Mouse (Mus musculus): ENCODE data around the gene Mcm9.

Mcm9 gene

DNA sequence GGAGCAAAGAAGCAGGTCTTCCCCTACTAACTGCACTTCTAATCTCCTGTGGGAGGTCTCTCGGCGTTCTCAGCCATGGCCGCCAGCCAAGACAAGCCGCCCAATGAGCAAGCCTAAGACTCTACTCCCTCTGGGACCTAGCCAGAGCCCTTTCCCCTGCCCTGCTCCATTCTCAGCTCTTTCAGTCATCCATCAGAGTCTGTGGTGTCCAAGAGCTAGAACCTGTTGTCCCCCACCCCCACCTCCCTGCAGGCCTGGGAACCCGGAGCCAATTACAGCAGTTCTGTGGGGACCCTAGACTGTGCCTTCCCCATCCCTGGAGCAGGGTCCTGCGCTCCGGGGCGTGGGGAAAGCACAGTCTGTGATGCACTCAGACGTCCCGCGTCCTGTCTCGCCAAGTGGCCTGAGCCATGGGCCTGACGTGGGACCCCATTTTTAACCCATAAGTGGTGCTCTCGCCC, 49.6 kb downstream of the Mcm9 start:
- no peak for DNase-seq (ENCODE audit: low read depth, low spot score)

DNA sequence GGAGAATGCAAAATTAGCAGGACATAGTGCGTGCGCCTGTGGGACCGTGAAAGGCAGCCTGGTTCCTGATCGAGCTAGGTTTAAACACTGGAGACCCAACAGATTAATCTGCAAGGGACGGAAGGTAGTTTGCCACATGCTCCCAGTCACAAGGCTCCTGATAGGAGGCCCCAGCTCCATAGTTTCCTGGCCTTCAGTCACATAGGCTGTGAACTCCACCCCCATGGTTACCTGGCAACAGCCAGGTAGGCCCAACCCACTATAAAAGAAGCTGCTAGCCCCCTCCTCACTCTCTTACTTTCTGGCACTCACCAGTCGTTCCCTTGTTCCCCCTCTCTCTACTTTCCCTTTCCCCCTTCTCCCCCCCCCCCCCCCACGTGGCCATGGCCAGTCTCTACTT, 50.1 kb downstream of the Mcm9 start:
- DNase-seq (ENCODE audit: low read depth, low spot score): no peak

DNA sequence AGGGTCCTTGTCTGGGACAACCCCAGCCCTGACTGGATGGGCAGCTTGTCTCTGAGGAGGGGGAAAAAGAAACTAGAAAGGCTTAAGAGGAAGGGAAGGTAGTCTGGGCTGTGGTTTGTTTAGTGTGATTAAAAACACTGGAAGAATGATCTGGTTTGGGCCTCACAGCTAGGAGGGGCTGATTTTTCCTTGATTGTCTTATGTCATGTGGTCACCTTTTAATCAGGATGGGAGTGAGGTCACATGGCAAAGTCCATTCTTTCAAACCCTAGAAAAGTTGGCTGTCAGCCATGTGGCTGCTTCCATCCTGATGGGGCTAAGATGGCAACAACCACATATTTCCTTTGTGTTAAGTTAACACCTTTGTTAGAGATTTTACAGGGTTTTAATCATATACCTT, 61.7 kb downstream of the Mcm9 start:
- no peak for DNase-seq (ENCODE audit: low read depth, low spot score)

DNA sequence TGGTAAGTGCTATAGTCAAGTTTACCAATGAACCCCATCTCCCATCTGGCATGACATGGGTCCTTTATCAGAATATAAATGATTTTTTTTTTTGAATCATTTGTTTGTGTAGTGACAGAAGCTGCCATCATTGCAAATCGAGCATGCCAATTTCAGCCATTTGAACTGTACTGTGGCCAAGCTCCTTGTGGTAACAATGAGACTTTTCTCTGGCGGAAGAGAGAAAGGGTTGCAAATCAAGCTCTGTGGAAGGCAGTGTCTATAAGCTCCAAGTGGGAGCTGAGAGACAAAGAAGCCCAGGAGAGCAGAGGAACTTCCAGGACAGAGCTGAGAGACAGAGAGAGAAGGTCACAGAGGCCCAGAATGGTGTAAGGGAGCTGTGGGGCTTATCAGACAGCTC, 64.7 kb downstream of the Mcm9 start:
- no peak for DNase-seq (ENCODE audit: low read depth, low spot score)

DNA sequence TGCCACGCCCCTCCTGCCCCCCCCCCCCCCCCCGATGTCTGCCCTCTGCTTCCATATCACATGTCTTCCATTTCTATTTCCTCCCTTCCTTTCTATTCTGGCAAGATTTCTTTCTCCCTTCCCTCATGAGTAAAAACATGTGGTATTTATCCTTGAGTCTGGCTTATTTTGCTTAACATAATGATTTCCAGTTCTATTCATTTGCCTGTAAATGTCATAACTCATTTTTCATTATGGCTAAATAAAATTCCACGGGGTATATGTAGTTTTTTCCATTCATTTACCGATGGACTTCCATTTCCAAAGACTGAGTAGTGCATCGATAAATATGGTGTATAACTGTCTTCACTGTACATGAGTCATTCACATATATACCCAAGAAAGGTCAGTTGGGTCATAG, 68.2 kb downstream of the Mcm9 start:
- no peak for DNase-seq (ENCODE audit: low read depth, low spot score)

DNA sequence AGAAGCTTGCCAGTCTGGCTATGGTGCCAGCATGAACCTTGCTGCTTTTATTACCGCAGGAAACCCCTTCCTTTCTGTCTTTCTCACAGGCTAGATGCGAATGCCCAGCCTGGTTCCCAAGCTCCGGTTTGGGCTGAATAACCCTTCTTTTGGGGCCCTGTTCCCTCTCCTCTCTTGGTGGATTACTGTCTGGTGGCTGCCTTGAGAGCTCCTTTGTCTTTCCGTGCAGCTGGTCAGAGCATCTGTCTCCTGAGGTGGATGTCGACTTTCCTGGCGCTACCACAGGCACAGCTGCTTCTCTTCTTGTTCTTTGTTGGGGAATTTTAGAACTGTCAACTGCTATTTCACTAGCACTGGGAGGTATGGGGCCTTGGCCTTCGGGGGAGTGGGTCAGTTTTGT, 92.6 kb downstream of the Mcm9 start:
- DNase-seq (ENCODE audit: low read depth, low spot score): no peak

DNA sequence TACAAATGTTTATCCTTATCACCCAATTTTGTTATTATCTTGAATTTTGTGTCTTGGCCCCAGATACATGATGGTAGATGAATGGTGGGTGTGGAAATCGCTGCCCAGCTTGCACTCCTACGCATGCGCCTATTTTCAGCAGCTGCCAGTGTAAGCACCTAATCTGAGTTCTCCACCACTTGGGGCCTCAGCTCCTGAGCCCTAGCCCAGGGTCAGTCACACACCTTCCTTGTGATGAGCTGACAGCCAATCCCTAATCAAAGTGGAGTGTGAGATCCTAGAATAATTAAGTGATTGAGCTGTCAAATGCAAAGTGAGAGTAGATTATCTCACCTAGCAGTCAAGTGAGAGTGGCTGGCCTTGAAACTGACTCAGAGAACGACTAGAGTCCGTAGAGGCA, 97.9 kb downstream of the Mcm9 start:
- DNase-seq (ENCODE audit: low read depth, low spot score): no peak

DNA sequence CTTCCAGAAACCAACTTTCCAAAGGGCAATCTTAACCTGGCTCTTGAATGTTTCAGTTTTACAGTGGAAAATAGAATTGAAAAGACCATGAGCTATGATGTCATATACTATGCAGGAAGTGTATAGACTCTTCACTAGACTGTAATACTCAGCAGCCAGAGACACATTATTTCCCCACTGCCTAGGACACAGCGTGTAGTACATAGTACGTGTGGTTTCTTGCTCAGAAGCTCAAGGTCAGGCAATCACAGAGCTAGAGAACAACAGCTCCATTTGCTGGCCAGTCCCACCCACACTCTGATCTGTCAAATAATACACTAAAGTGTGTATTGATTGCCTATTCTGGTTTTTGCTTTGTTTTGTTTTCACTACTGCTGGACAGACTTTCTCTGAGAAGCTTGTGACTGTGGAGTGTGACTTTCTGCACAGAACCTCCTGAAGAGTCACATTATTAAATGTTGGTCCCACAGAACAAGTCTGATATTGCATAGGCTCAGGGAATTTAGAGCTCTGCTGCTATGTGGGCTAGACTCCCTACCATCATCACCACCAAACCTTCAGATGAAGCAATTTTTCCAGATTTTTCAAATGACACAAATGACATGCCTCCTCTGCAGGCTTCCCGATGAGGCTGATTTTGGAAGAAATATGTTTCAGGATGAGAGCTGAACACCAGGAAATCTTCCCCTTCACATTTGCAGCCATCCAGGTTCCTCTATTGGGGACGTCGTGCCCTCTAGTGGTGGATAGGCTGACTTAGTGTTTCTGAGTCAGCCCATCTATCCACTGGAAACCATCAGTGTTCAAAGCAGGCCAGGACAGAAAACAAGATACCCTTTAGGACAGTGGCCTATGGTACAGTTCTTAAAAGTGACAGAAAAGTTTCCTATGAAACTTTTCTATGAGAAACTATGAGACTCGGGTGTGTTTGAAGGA, 102.1 kb downstream of the Mcm9 start:
- peak; percentile 53 for DNase-seq (ENCODE audit: low read depth, low spot score)

DNA sequence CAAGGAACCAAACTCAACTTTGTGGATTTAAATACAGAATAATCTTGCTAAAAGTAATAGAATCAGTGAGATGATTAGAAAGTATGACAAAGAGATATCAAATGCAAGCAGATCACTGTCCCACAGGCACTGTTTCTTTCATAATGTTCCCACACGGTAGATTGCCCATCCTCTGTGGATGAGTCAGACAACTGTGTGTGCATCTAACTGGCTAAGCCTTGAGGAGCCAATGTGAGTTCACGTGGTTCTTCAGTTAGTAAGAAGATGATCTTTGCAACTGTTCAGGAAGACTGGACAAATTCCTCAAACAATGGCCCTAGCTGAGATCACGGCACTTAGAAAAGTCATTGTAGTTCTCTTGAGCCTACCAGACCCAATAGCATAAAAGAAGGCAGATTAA, 102.9 kb downstream of the Mcm9 start:
- DNase-seq (ENCODE audit: low read depth, low spot score): no peak

DNA sequence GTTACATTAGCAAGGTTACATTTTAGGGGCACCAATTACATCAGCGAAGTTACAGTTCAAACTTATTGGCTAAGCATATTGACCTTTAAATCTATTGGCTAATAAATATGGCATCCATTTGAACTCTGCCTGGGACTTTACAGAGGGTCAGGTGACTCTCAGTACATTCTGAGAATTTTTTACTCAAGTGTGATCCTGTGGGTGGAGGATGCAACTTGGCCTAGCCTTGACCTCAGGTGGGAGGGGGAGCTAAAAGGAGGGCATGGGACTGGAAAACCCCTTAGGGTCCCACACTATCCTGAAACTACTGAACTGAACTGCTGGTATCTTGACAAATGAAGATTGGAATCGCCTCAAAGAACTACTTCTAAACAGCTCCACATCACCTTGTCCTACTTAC, 103.9 kb downstream of the Mcm9 start:
- no peak for DNase-seq (ENCODE audit: low read depth, low spot score)

DNA sequence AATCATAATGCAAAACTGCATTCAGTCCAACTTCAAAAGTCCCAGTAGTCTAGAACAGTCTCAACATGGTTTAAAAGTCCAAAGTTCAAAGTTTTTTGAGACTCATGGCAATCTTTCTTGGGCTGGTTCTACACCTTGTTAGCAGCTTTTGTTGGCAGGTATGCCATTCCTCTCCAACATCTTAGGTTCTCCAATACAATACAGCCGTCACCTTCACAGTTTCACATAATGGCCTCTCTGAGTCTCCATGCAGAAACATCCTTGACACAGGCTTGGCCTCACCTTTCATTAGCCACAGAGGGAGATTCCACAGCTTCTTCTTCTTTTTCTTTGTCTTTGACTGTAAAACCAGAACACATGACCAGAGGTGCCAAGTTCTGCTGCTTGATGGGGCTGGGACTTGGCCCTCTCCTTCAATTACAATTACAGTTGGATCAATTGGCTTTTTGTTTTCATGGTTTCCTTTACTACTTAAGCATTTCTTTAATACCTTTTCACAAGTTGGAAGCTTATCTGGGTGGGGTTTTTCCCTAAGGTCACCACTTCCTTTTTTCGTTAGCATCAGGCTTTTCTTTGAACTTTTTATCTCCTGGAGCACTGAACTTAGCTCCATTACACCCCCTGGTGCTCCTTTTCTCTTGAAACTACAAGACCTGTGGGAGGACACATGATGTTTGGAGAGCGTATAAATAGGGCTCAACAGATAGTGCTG, 104.8 kb downstream of the Mcm9 start:
- peak; percentile 82 for DNase-seq (ENCODE audit: low read depth, low spot score)

DNA sequence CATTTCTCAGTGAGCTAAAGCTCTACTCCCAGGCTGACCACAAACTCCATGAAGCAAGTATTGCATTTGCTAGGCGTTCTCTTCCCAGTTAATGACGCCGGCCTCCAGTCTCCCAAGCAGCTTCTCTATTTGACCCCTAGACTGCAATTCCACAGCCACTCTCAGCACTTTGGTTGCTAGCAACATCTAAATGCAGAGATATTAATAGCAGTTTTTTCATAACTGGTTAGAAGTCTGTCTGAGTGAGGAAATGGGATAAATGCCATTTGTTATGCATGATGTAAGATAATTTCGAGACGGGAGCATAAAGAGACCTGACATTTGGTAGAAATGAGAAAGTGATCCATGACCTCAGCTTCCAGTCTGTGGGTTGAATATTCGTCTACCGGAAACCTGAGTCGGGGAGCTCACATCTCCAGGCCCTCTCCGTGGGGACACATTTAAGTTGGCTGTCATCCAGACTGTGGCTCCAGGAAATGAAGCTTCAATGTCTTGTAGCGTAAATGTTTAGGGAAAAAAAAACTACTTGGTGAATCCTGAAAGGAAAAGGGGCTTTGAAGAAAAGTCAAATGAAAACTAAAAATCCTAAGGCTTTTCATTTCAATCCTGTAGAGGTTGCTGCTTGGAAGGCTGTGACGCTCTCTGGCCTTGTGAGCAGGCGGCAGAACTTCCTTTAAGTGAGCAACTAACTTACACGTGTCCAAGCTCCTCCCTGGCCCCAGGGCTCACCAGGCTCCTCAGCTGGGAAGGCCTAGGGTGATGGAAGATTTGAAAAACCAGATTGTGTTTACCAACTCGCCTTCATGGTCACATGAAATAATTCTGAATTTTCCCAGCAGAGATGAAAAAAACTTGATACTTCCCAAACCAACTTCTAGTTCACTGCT, 110.9 kb downstream of the Mcm9 start:
- DNase-seq (ENCODE audit: low read depth, low spot score): no peak

DNA sequence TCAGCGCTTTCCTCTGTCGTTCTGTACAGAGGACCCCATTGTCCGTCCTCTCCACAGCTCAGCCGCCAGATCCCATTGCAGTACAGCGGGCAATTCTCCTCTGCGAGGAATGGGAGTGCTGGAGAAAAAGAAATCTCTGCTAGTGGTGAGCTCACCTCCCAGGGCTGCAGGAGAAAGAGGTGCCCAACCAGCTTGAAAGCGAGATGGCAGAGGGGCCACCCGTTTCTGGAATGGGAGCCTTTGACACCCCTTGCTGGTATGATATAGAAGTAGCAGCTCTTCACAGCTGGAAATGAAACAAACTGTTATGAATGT, 111.7 kb downstream of the Mcm9 start:
- DNase-seq (ENCODE audit: low read depth, low spot score): no peak

DNA sequence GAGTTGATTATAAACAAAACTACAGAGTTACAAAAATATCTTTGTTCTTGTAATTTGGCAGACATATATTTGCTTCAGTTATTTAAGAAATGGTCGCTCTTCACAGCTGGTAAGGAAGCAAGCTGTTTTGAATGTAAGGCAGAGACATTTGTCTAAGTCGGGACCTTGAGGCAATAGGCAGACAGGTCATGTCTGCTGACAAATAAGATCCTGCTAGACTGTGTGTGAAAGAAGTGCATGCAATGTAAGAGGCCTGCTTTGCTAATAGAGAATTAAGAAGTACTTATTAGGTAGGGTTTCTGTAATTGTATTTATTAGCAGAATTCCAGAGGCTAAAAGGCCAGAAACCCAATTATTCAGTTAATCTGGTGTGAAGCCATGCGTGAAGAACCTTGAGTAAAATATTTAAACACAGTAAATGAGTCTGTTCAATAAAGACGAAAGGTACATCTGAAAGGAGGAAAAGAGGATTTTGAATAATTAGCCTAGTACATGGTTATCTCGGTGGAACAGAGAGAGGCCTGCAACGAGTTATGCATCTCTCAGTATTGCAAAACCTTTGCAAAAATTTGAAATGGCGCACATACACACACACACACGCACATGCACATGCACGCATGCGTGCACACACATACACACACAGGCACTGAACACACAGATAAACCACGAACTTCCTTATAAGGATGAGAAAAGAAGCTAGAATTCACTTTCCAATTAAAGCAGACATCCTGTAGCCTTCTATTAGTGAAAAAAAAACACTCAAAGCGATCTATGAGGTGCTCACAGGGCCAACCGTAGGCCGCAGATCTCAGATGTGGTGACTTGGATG, 112.3 kb downstream of the Mcm9 start:
- no peak for DNase-seq (ENCODE audit: low read depth, low spot score)

DNA sequence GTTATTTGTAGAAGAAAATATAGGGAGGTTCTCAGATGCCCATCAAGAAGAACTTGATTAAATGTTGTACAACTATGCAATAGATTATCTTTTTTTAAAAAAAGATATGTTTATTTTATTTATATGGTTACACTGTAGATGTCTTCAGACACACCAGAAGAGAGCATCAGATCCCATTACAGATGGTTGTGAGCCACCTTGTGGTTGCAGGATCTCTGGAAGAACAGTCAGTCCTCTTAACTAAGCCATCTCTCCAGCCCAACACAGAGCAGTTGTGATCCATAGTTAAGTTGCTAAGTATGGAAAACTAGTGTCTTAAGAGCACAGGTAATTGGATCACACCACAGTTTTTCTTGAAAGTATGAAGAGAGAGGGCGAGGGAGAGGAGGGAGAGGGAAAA, 117.7 kb downstream of the Mcm9 start:
- DNase-seq (ENCODE audit: low read depth, low spot score): no peak

DNA sequence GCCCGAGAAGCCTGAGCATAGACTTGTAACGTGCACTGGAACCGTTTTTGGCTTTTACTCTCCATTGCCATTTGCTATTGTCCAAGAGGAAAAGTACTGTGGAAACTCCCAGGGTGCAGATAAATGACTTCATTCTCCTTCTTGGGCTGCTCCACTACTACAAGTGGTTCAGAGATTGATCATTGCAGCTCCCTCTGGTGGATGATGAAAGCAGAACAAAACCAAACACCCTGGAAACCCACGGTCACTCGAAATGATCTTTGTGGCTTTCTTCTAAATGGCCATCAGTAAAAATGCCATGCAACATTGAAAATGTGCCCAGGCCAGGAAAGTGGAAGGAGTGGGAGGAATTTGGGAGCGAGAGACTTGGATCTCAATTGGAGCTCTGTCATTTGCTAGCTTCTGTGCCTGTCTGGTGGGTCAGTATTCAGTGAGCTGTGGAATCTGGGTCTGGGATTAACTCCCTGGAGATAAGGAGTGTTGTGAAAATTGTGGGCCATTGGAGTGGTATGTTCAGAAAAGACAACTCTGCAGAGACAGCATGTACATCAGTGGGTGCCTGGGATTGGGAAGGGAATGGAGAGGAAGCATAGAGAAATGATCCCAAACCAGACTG, 121.0 kb downstream of the Mcm9 start:
- DNase-seq (ENCODE audit: low read depth, low spot score): peak; percentile 49

DNA sequence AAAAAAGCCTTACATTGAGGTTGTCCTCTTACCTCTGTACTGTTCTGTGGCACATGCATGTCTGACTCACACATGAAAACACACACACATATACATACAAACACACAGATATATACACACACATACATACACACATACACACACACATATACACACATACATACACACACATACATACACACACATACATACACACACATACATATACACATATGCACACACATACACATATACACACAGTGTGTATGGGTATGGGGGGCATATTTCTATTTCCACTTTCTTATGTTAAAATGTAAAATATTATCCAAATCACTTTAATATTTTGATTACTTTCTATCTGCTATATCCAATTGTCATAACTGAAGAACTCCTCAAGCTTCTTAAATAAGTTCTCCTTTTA, 121.6 kb downstream of the Mcm9 start:
- no peak for DNase-seq (ENCODE audit: low read depth, low spot score)

DNA sequence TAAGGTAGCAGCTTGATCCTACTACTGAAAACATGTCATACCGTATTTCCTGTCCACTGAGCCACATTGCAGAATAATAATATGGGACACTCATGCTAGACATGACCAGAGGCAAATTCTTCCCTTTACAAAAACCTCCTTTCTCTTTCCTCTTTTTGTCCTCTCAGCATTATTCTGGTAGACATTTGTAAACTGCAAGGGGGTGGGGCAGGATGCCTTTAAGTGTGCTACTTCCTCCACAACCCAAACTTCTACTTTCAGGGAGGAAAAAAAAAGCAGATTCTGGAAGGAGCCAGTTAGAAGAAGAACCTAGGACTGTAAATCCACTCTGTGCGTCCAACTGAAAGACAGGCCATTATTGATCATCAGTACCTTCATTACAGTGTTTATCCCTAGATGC, 124.7 kb downstream of the Mcm9 start:
- DNase-seq (ENCODE audit: low read depth, low spot score): no peak

DNA sequence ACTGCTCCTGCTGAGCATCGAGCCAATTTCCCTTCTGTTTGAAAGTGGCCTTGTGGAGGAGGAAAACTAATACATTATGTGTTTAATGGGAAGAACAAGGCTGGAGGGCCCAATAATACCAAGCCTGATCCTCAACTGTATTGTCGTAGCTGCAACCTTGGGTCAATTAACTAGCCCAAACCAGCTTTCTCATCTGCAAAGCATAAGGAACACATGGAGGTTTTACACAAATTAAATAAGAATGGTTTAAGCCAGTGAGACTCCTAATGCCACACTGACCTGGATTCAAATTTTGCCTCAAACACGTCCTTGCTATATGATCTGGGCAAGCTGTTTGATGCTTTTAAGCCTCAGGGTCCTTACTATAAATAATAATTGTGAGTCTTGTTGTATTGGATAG, 125.2 kb downstream of the Mcm9 start:
- no peak for DNase-seq (ENCODE audit: low read depth, low spot score)

DNA sequence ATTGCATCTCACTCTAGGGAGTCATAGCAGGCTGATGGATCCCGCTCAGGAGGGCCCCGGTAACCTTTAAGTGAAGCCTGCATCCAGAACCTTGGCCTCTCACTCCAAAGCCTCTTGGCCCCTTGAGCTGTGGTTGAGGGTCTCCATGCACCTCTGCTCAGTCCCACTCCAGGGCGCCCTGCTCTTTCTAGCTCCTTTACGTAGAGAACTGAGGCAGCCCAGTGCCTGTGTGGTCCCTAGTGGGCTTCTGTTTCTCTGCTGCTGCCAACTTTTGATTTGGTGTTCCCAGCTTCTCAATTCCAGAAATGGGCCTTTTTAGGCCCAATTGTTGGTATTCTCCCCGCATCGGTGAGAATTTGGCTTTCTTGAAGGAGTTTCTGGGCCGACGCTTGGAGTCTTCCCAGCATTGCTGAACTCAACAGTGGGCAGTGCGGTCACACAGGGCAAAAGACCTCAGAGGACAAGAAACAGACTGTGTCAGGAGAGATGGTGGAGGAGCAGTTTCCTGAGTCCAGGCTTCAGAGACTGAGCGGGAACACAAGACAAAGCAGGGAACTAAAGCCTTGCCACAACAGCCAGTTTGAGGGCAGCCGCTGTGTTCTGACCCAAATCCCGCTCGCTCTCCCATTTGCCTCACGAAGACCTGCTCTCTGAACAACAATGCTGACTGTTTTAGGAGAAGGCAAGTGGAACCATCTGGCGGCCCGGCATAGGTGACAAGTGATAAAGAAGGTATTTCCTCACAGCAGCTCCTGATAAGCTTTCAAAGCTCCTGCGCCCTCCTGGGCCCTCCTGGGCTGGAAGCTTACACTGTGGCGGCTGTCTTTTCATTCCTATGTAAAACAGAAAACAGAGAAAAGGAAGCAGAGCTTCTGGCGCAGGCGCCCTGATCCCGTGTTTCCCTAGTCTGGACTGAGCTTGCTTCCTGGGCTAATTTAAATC, 127.1 kb downstream of the Mcm9 start:
- DNase-seq (ENCODE audit: low read depth, low spot score): no peak

Measured in A20 (cell line).